Mouse (Mus musculus): ENCODE results near the gene Plod3. TPM values are rescaled to one million over a fixed set of nuclear protein-coding genes. Genes with fewer than 3 reads are reported as not detected.

Plod3 gene
- total and polyA plus RNA-seq, 2 experiments from 2014 or later: 21.7 to 55.2 TPM

DNA sequence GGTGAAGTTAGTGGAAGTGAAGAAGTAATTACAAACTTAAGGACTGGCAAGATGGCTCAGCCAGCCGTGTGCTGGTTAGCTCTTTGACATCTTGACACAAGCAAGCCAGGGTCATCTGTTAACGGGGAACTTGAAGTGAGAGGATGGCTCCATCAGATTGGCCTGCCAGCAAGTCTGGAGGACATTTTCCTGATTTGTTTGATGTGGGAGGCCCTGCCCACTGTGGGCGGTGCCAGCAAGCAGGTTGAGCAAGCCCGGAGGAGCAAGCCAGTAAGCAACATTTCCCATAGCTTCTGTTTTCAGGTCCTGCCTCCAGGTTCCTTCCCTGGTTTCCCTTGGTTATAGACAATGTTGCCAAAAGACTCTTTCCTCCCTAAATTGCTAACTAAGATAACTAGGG lies 31.2 kb upstream of the Plod3 start:
- Histone ChIP-seq H3K36me3 (ENCODE audit: insufficient read depth) (peaks cover 4% of the 10 kb centered on the region), H3K27me3 (ENCODE audit: insufficient read depth, low read length) (no peaks in the 10 kb centered on the region), H3K27ac (ENCODE audit: low read depth, low read length) (no peak overlapping the region), H3K4me1 (ENCODE audit: insufficient read depth) (peaks cover 9% of the 10 kb centered on the region), H3K4me3 (ENCODE audit: low read depth, low read length) (no peak overlapping the region), H3K9ac (no peak overlapping the region), H3K4me2 (ENCODE audit: low read depth) (no peak overlapping the region), H3K9me3 (ENCODE audit: low read length) (no peaks in the 10 kb centered on the region)
- no peak for TF ChIP-seq CTCF (IDR thresholded peaks at IDR 0.05; ENCODE audit: low read depth)
- DNase-seq (no peak), ATAC-seq (no peak)
- 88% methylated on average over 4 of the region's 4 CpGs for WGBS

DNA sequence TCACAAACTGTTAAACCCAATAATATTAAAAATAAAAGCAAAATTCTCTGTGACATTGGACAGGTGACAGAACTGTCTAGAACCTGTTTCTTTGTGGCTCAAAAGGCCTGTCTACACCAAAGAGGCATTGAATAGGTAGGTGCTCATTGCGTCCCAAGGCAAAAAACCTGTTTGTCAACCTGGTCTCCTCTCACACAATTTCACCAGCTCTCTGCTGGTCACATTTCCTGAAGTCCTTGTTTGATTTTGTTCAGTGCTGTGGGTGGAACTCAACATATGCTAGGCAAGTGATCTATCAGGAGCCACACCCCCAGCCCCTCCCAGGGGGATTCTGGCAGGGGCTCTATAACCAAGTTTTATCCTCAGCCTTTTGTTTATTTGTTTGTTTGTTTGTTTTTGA lies 29.6 kb upstream of the Plod3 start:
- WGBS: 100% methylated on average over 1 of the region's 1 CpGs

GRCm38 (mm10) chr5:136958991-136959605 lies 27.7 kb upstream of the Plod3 start:
- Histone ChIP-seq H3K27me3 (ENCODE audit: insufficient read depth, low read length) (no peaks in the 10 kb centered on the region), H3K4me3 (ENCODE audit: low read depth, low read length) (no peak overlapping the region), H3K9ac (no peak overlapping the region), H3K4me1 (ENCODE audit: insufficient read depth) (peaks cover 13% of the 10 kb centered on the region), H3K36me3 (ENCODE audit: insufficient read depth) (peaks cover 16% of the 10 kb centered on the region), H3K27ac (ENCODE audit: low read depth, low read length) (no peak overlapping the region), H3K9me3 (ENCODE audit: low read length) (no peaks in the 10 kb centered on the region), H3K4me2 (ENCODE audit: low read depth) (no peak overlapping the region)
- ATAC-seq: no peak
- no peak for DNase-seq
- 71% methylated on average over 5 of the region's 5 CpGs for WGBS
- TF ChIP-seq CTCF (IDR thresholded peaks at IDR 0.05; ENCODE audit: low read depth): no peak

More for the DNA sequence above, 29.6 kb upstream of the Plod3 start:
- Histone ChIP-seq H3K27ac (ENCODE audit: low read depth, low read length) (no peak overlapping the region), H3K36me3 (ENCODE audit: insufficient read depth) (peaks cover 4% of the 10 kb centered on the region), H3K9ac (no peak overlapping the region), H3K4me2 (ENCODE audit: low read depth) (no peak overlapping the region), H3K4me3 (ENCODE audit: low read depth, low read length) (no peak overlapping the region), H3K9me3 (ENCODE audit: low read length) (no peaks in the 10 kb centered on the region), H3K27me3 (ENCODE audit: insufficient read depth, low read length) (no peaks in the 10 kb centered on the region), H3K4me1 (ENCODE audit: insufficient read depth) (peaks cover 13% of the 10 kb centered on the region)
- DNase-seq (no peak), ATAC-seq (no peak)
- TF ChIP-seq CTCF (IDR thresholded peaks at IDR 0.05; ENCODE audit: low read depth): no peak

- no peak overlapping the region for H3K4me2 ChIP-seq (ENCODE audit: low read depth)
- WGBS: 93% methylated on average over 6 of the region's 6 CpGs
- peaks cover 26% of the 10 kb centered on the region for H3K36me3 ChIP-seq (ENCODE audit: insufficient read depth)
- H3K4me1 ChIP-seq (ENCODE audit: insufficient read depth): peaks cover 8% of the 10 kb centered on the region; the same call in 1 of the 2 replicates
- DNase-seq: no peak
- H3K27ac ChIP-seq (ENCODE audit: low read depth, low read length): no peak overlapping the region
- ATAC-seq: no peak
- no peaks in the 10 kb centered on the region for H3K9me3 ChIP-seq (ENCODE audit: low read length)
- H3K4me3 ChIP-seq (ENCODE audit: low read depth, low read length): no peak overlapping the region
- no peaks in the 10 kb centered on the region for H3K27me3 ChIP-seq (ENCODE audit: insufficient read depth, low read length)
- no peak for TF ChIP-seq CTCF (IDR thresholded peaks at IDR 0.05; ENCODE audit: low read depth)
- H3K9ac ChIP-seq: no peak overlapping the region
Measured at GRCm38 (mm10) chr5:136960053-136960452, 26.8 kb upstream of the Plod3 start.

DNA sequence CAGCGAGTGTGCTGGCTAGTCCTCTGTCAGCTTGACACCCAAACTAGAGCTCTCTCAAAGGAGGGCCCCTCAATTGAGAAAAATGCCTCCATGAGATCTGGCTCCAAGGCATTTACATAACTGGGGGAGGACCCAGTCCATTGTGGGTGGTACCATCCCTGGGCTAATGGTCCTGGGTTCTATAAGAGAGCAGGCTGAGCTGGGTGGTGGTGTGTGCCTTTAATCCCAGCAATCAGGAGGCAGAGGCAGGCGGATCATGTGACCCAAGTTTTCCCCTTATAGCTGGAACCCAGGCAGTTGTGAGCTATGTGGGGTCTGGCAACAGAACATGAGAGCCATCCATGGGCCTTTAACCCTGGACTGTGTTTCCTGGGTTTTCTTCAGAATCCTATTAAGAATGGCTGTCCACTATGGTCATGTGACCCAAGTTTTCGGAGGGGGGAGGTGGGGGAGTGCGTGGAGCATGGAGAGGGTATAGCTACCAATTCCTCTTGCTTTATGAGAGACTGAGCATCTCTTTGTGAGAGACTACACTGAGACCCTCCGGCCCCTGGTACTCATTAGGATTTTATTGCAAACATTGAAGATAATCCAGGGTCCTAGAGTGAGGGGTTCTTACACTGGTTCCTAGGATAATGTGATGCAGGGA lies 25.4 kb upstream of the Plod3 start:
- Histone ChIP-seq H3K9ac (peak overlapping the region; percentile 72), H3K27ac (ENCODE audit: low read depth, low read length) (peak overlapping the region; percentile 90), H3K36me3 (ENCODE audit: insufficient read depth) (peaks cover 36% of the 10 kb centered on the region), H3K9me3 (ENCODE audit: low read length) (no peaks in the 10 kb centered on the region), H3K4me2 (ENCODE audit: low read depth) (peak overlapping the region; percentile 80), H3K27me3 (ENCODE audit: insufficient read depth, low read length) (no peaks in the 10 kb centered on the region), H3K4me3 (ENCODE audit: low read depth, low read length) (peak overlapping the region; percentile 70), H3K4me1 (ENCODE audit: insufficient read depth) (peaks cover 8% of the 10 kb centered on the region; the same call in 1 of the 2 replicates)
- no peak for TF ChIP-seq CTCF (IDR thresholded peaks at IDR 0.05; ENCODE audit: low read depth)
- ATAC-seq (peak; percentile 32), DNase-seq (no peak)
- WGBS: 25% methylated on average over 5 of the region's 5 CpGs

- peak; percentile 96 for DNase-seq
- WGBS: under 1% methylated on average over 20 of the region's 20 CpGs
- no peaks in the 10 kb centered on the region for H3K9me3 ChIP-seq (ENCODE audit: low read length)
- H3K9ac ChIP-seq: peak overlapping the region; percentile 72
- peak; percentile 94 for ATAC-seq
- H3K4me1 ChIP-seq (ENCODE audit: insufficient read depth): peaks cover 8% of the 10 kb centered on the region; the same call in 1 of the 2 replicates
- peaks cover 41% of the 10 kb centered on the region for H3K36me3 ChIP-seq (ENCODE audit: insufficient read depth)
- peak overlapping the region; percentile 90 for H3K27ac ChIP-seq (ENCODE audit: low read depth, low read length)
- no peak for TF ChIP-seq CTCF (IDR thresholded peaks at IDR 0.05; ENCODE audit: low read depth)
- peak overlapping the region; percentile 80 for H3K4me2 ChIP-seq (ENCODE audit: low read depth)
- H3K4me3 ChIP-seq (ENCODE audit: low read depth, low read length): peak overlapping the region; percentile 70
- H3K27me3 ChIP-seq (ENCODE audit: insufficient read depth, low read length): no peaks in the 10 kb centered on the region
Measured at GRCm38 (mm10) chr5:136961983-136962461, 24.8 kb upstream of the Plod3 start.

DNA sequence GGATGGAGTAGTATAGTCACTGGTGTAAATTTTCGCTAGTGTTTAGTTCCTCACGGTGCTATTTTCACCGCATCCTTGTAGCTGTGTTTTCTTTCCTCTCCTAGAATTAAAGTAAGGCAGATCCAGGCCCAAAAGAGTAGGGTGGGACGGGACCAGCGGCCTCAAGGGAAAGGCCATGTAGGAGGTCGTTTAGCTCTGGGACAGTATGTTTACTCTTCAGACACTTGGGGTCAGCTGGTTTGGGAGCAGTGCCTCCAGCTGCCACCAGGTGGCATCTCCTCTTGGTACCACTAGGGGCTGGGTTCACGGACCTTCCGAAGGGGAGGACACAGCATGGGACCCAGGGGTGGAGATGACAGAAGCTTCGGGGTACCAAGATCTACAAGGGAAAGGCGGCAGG lies 24.3 kb upstream of the Plod3 start:
- peak; percentile 80 for DNase-seq
- Histone ChIP-seq H3K4me2 (ENCODE audit: low read depth) (peak overlapping the region; percentile 80), H3K9ac (peak overlapping the region; percentile 72), H3K36me3 (ENCODE audit: insufficient read depth) (peaks cover 42% of the 10 kb centered on the region), H3K9me3 (ENCODE audit: low read length) (no peaks in the 10 kb centered on the region), H3K4me3 (ENCODE audit: low read depth, low read length) (peak overlapping the region; percentile 70), H3K4me1 (ENCODE audit: insufficient read depth) (peaks cover 8% of the 10 kb centered on the region; the same call in 1 of the 2 replicates), H3K27me3 (ENCODE audit: insufficient read depth, low read length) (no peaks in the 10 kb centered on the region), H3K27ac (ENCODE audit: low read depth, low read length) (peak overlapping the region; percentile 90)
- TF ChIP-seq CTCF (IDR thresholded peaks at IDR 0.05; ENCODE audit: low read depth): peak; percentile 91
- peak; percentile 68 for ATAC-seq
- 1% methylated on average over 10 of the region's 10 CpGs for WGBS
